ENCODE assay signal across 7 mouse cellular contexts in genomic region chr15:96642436-96643405, GRCm38 (mm10). TPM values are rescaled to one million over a fixed set of nuclear protein-coding genes. Genes with fewer than 3 reads are reported as not detected.
DNase-seq lines count a peak whose midpoint lies in the region; ATAC-seq and TF ChIP-seq lines count a peak whose summit lies in the region.

Gene Slc38a1, minus strand, starts transcription at chr15:96642913.

- no peak for DNase-seq in Patski (ENCODE audit: low read depth, low spot score)
- peak; percentile 45 for DNase-seq in c-Kit-positive CD71-positive TER-119-negative erythroid progenitor cells, embryonic 14.5 days (ENCODE audit: low read depth)
- peak; percentile 88 for DNase-seq in hindbrain, embryonic 10.5 days (ENCODE audit: low spot score)
- DNase-seq in left cerebral cortex, adult 8-10 months (ENCODE audit: low spot score in 2 of 2), result peak; percentile 29 to 59
- DNase-seq in right cerebral cortex, postnatal 10 days (ENCODE audit: low spot score in 2 of 2), result peak; percentile 77 to 79

- no peaks in the 10 kb centered on the region for H3K9me3 ChIP-seq in forebrain, embryonic 13.5 days (replicated peaks)
- H3K9me3 ChIP-seq in hindbrain, embryonic 10.5 days, result 0 out of 2 replicates have a peak, but pooled peaks cover 3% of the 10 kb centered on the region

- peak within 1 kb of the TSS; percentile 65 for H3K4me2 ChIP-seq in forebrain, embryonic 13.5 days

- in situ Hi-C loops in Patski (cut with MboI; ENCODE audit: low pct_unique_long_range_greater_than_20kb), result no loop called here

- peak within 1 kb of the TSS; percentile 100 for H3K27ac ChIP-seq in forebrain, embryonic 13.5 days
- peak within 1 kb of the TSS; percentile 100 for H3K27ac ChIP-seq in hindbrain, embryonic 10.5 days

- peaks cover 11% of the 10 kb centered on the region for H3K27me3 ChIP-seq in Patski
- no peaks in the 10 kb centered on the region for H3K27me3 ChIP-seq in forebrain, embryonic 13.5 days
- H3K27me3 ChIP-seq in hindbrain, embryonic 10.5 days (ENCODE audit: insufficient read depth, poor library complexity, severe bottlenecking), result no peaks in the 10 kb centered on the region

- CTCF ChIA-PET in Patski (lab: Charles Lee), result interaction anchor here (1.1 kb wide), 1 partner anchor 9 kb away, joined by 3 read pairs; no protein-coding TSS in a partner anchor

- under 1% methylated on average over 63 of the region's 70 CpGs for WGBS in forebrain, embryonic 13.5 days
- WGBS in hindbrain, embryonic 10.5 days, result under 1% methylated on average over 69 of the region's 70 CpGs

- H3K4me3 ChIP-seq in forebrain, embryonic 13.5 days, result peak within 1 kb of the TSS; percentile 87
- H3K4me3 ChIP-seq in hindbrain, embryonic 10.5 days, result peak within 1 kb of the TSS; percentile 94

- TF ChIP-seq CTCF in Patski (IDR thresholded peaks at IDR 0.05), result no peak

- ATAC-seq in Patski, result peak; percentile 14
- ATAC-seq in forebrain, embryonic 13.5 days, result peak; percentile 80
- peak; percentile 38 for ATAC-seq in megakaryocyte, adult 5-6 weeks (ENCODE audit: poor library complexity, severe bottlenecking)

- peak within 1 kb of the TSS; percentile 99 for H3K9ac ChIP-seq in forebrain, embryonic 13.5 days

- H3K4me1 ChIP-seq in forebrain, embryonic 13.5 days, result peaks cover 38% of the 10 kb centered on the region
- peaks cover 42% of the 10 kb centered on the region for H3K4me1 ChIP-seq in hindbrain, embryonic 10.5 days (replicated peaks)

- H3K36me3 ChIP-seq in forebrain, embryonic 13.5 days (ENCODE audit: poor library complexity, severe bottlenecking), result peaks cover 6% of the 10 kb centered on the region
- H3K36me3 ChIP-seq in hindbrain, embryonic 10.5 days, result peaks cover 21% of the 10 kb centered on the region

- POLR2A ChIA-PET in Patski (lab: Charles Lee), result interaction anchor here (0.7 kb wide), 1 partner anchor 68 kb away, joined by 3 read pairs; no protein-coding TSS in a partner anchor

RNA-seq across cellular contexts. Expression of gene Slc38a1, which starts in this region (rescaled TPM):
- 11.3 TPM for polyA plus RNA-seq in Patski (2021)
- polyA plus RNA-seq in forebrain, embryonic 13.5 days (2015; fragmentation: Nextera tagmentation; extraction: Ambion mirVana), result 138 and 142 TPM in 2 replicates
- 109 and 113 TPM in 2 replicates for polyA plus RNA-seq in hindbrain, embryonic 10.5 days (2016; fragmentation: Nextera tagmentation; extraction: Ambion mirVana)
- total RNA-seq in left cerebral cortex, adult 8-10 months (2022), result 100 to 1,000 TPM; 104 to 111 (median 110) TPM
- 58.7 and 69.9 TPM in 2 replicates for total RNA-seq in megakaryocyte, adult 5-6 weeks (2015)
- 43.8 and 48.4 TPM in 2 replicates for total RNA-seq in megakaryocyte, adult 5-6 weeks (2017)

Comparison
In these comparisons a context has a peak if more than half of its experiments do, and no peak if none do; other contexts are left out.
1. ATAC-seq: peak in every context shown above with its lines; median percentile 80 in forebrain, embryonic 13.5 days; 38 in megakaryocyte, adult 5-6 weeks; 14 in Patski.